In the genomic region with DNA sequence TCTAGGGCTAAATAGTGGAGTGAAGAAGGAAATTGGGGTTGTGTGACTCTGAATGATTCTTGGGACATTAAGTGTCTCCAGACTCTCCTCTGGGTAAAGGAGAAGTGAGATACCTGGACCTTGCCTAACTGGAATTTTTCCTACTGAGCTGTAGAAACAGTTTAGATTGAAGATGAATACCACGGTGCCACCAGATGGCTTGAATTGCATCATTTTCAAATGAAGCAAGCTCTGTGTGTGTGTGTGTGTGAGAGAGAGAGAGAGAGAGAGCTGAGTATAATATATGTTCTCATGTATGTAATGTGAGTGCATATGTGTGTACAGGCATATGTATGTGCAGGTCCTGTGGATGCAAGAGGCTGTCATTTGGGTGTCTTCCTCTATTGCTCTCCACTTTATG, we compare ENCODE assay signal across 22 mouse cellular contexts.
DNase-seq lines count a peak whose midpoint lies in the region; ATAC-seq and TF ChIP-seq lines count a peak whose summit lies in the region.
"Had no signal": no experiment of that assay in that cellular context is flagged by ENCODE, and none has a peak within 500 bp of the region (broad histone marks: within the 10 kb centered on the region; RNA-seq: fewer than 3 reads in every experiment).

No protein-coding gene starts in this region.

- ATAC-seq in megakaryocyte, adult 5-6 weeks (ENCODE audit: poor library complexity, severe bottlenecking): peak; percentile 43
- no peak for ATAC-seq in CD4-positive, CD25-positive, alpha-beta regulatory T cell, adult 4 months
- ATAC-seq: forebrain, embryonic 15.5 days had no signal

- peak overlapping the region; percentile 16 for H3K27ac ChIP-seq in kidney, adult 2 months (ENCODE audit: insufficient read depth, low read depth, low read length)
- peak overlapping the region; percentile 32 for H3K27ac ChIP-seq in brown adipose tissue, adult 24 weeks (replicated peaks; ENCODE audit: low read depth, low read length)
- H3K27ac ChIP-seq: embryonic facial prominence, embryonic 10.5 days; embryonic facial prominence, embryonic 13.5 days; forebrain, embryonic 12.5 days; forebrain, embryonic 15.5 days; hindbrain, embryonic 12.5 days; hindbrain, embryonic 15.5 days had no signal

- DNase-seq in kidney, adult 2 months: no peak
- DNase-seq in kidney, postnatal 25 days: no peak
- no peak for DNase-seq in left cerebral cortex, postnatal 25 days (ENCODE audit: low spot score in 2 of 2)
- DNase-seq: adrenal gland, adult 2 months; adrenal gland, postnatal 14 days; B cell, adult 2 months; cerebellum, adult 11 months; cerebellum, adult 2 months; cerebellum, adult 9-11 months; cerebellum, postnatal 25 days; embryo, embryonic 11 days; gastrocnemius, postnatal 36 days had no signal

- TF ChIP-seq CTCF in kidney, adult 2 months (conservative IDR thresholded peaks at IDR 0.05; ENCODE audit: insufficient read depth, insufficient read length, low read depth, low read length): no peak

- no peak overlapping the region for H3K4me3 ChIP-seq in kidney, adult 2 months (ENCODE audit: insufficient read depth, low read depth, low read length)
- no peak overlapping the region for H3K4me3 ChIP-seq in brown adipose tissue, adult 24 weeks (ENCODE audit: insufficient read depth, low read depth, low read length)
- H3K4me3 ChIP-seq: embryonic facial prominence, embryonic 10.5 days; embryonic facial prominence, embryonic 13.5 days; erythroblast, embryonic 14.5 days; forebrain, embryonic 12.5 days; forebrain, embryonic 15.5 days; hindbrain, embryonic 12.5 days; hindbrain, embryonic 15.5 days had no signal

- no peaks in the 10 kb centered on the region for H3K27me3 ChIP-seq in kidney, adult 2 months (replicated peaks; ENCODE audit: control insufficient read depth, insufficient read depth, low read length)
- H3K27me3 ChIP-seq: embryonic facial prominence, embryonic 13.5 days; forebrain, embryonic 12.5 days; forebrain, embryonic 15.5 days; hindbrain, embryonic 12.5 days; hindbrain, embryonic 15.5 days had no signal

- intact Hi-C loops in left cerebral cortex, postnatal 25 days (cut with DNase I): no loop called here

- WGBS in kidney, adult 2 months: 86% methylated on average over 1 of the region's 1 CpGs

- H3K4me1 ChIP-seq in kidney, adult 2 months (ENCODE audit: control insufficient read depth, insufficient read depth, low read length): no peaks in the 10 kb centered on the region
- H3K4me1 ChIP-seq in brown adipose tissue, adult 24 weeks (ENCODE audit: control insufficient read depth, insufficient read depth, insufficient read length, low read length): peaks cover 26% of the 10 kb centered on the region
- H3K4me1 ChIP-seq: embryonic facial prominence, embryonic 10.5 days; embryonic facial prominence, embryonic 13.5 days; forebrain, embryonic 12.5 days; forebrain, embryonic 15.5 days; hindbrain, embryonic 12.5 days; hindbrain, embryonic 15.5 days had no signal

- peaks cover 7% of the 10 kb centered on the region for H3K36me3 ChIP-seq in kidney, adult 2 months (ENCODE audit: control insufficient read depth, insufficient read depth, low read length)

- no peak for TF ChIP-seq POLR2A in kidney, adult 2 months (IDR thresholded peaks at IDR 0.05; ENCODE audit: low read depth, low read length)
